In genomic region chr14:34564646-34565045, GRCm38 (mm10) we compare ENCODE assay signal across 18 mouse cellular contexts. TPM values are rescaled to one million over a fixed set of nuclear protein-coding genes. Genes with fewer than 3 reads are reported as not detected.
DNase-seq lines count a peak whose midpoint lies in the region; ATAC-seq and TF ChIP-seq lines count a peak whose summit lies in the region.
"Had no signal": no experiment of that assay in that cellular context is flagged by ENCODE, and none has a peak within 500 bp of the region (broad histone marks: within the 10 kb centered on the region; RNA-seq: fewer than 3 reads in every experiment).

No protein-coding gene starts in this region.

- peak; percentile 68 for DNase-seq in gastrocnemius, adult 2 months
- DNase-seq in gastrocnemius, postnatal 4 days (ENCODE audit: low spot score in 2 of 2), result no peak
- peak; percentile 69 to 73 for DNase-seq in heart, postnatal 14 days
- peak; percentile 58 for DNase-seq in lung, postnatal 36 days
- DNase-seq in neural tube, embryonic 10.5 days (ENCODE audit: extremely low spot score, low spot score), result no peak
- no peak for DNase-seq in midbrain, embryonic 14.5 days
- no peak for DNase-seq in MN1 (ENCODE audit: low spot score)
- DNase-seq: cerebellum, adult 18-20 months; kidney, adult 11 months had no signal

- H3K4me3 ChIP-seq in gastrocnemius, adult 2 months, result peak overlapping the region; percentile 33
- no peak overlapping the region for H3K4me3 ChIP-seq in embryonic facial prominence, embryonic 15.5 days (replicated peaks)
- H3K4me3 ChIP-seq in midbrain, embryonic 14.5 days (replicated peaks; ENCODE audit: low read depth, low read length), result no peak overlapping the region
- H3K4me3 ChIP-seq: liver, embryonic 15.5 days; midbrain, embryonic 12.5 days; neural tube, embryonic 12.5 days had no signal

- intact Hi-C loops in gastrocnemius, adult 2 months (cut with DNase I), result no loop called here
- intact Hi-C loops in heart, postnatal 14 days (cut with DNase I), result loop anchor here (5.0 kb wide), 1 partner anchor 192 kb away; the partner anchor contains the start of gene Sncg

- TF ChIP-seq CTCF in gastrocnemius, adult 2 months (IDR thresholded peaks at IDR 0.05), result no peak

- 55% methylated on average over 5 of the region's 5 CpGs for WGBS in embryonic facial prominence, embryonic 15.5 days
- 62% methylated on average over 5 of the region's 5 CpGs for WGBS in midbrain, embryonic 14.5 days

- H3K4me1 ChIP-seq in embryonic facial prominence, embryonic 15.5 days, result peaks cover 52% of the 10 kb centered on the region
- H3K4me1 ChIP-seq in midbrain, embryonic 14.5 days (ENCODE audit: control insufficient read depth, insufficient read depth, low read length), result 0 out of 2 replicates have a peak, but pooled peaks cover 3% of the 10 kb centered on the region
- H3K4me1 ChIP-seq: liver, embryonic 15.5 days; neural tube, embryonic 12.5 days had no signal

- H3K9ac ChIP-seq in embryonic facial prominence, embryonic 15.5 days, result no peak overlapping the region
- no peak overlapping the region for H3K9ac ChIP-seq in midbrain, embryonic 14.5 days (replicated peaks; ENCODE audit: low read length)
- H3K9ac ChIP-seq: liver, embryonic 15.5 days; midbrain, embryonic 12.5 days; neural tube, embryonic 12.5 days had no signal

- no peaks in the 10 kb centered on the region for H3K9me3 ChIP-seq in embryonic facial prominence, embryonic 15.5 days (replicated peaks)
- no peaks in the 10 kb centered on the region for H3K9me3 ChIP-seq in midbrain, embryonic 14.5 days (ENCODE audit: control insufficient read depth, low read length)
- H3K9me3 ChIP-seq: liver, embryonic 15.5 days; midbrain, embryonic 12.5 days; neural tube, embryonic 12.5 days had no signal

- no peaks in the 10 kb centered on the region for H3K36me3 ChIP-seq in embryonic facial prominence, embryonic 15.5 days
- no peaks in the 10 kb centered on the region for H3K36me3 ChIP-seq in midbrain, embryonic 14.5 days (ENCODE audit: control insufficient read depth, insufficient read depth, low read length)
- H3K36me3 ChIP-seq: liver, embryonic 15.5 days; midbrain, embryonic 12.5 days; neural tube, embryonic 12.5 days had no signal

- H3K27ac ChIP-seq in gastrocnemius, adult 2 months, result peak overlapping the region; percentile 82
- peak overlapping the region; percentile 71 for H3K27ac ChIP-seq in embryonic facial prominence, embryonic 15.5 days (replicated peaks)
- no peak overlapping the region for H3K27ac ChIP-seq in midbrain, embryonic 14.5 days (replicated peaks; ENCODE audit: low read depth, low read length)
- H3K27ac ChIP-seq: liver, embryonic 15.5 days; midbrain, embryonic 12.5 days; neural tube, embryonic 12.5 days had no signal

- no peak overlapping the region for H3K4me2 ChIP-seq in embryonic facial prominence, embryonic 15.5 days (replicated peaks)
- no peak overlapping the region for H3K4me2 ChIP-seq in midbrain, embryonic 14.5 days (ENCODE audit: low read length)
- H3K4me2 ChIP-seq: liver, embryonic 15.5 days; midbrain, embryonic 12.5 days; neural tube, embryonic 12.5 days had no signal

- ATAC-seq in embryonic facial prominence, embryonic 15.5 days (ENCODE audit: insufficient number of reproducible peaks, low FRiP score, low TSS enrichment, low read depth), result no peak
- no peak for ATAC-seq in midbrain, embryonic 14.5 days (ENCODE audit: low FRiP score, low TSS enrichment)

- peaks cover 2% of the 10 kb centered on the region; the same call in 1 of the 2 replicates for H3K27me3 ChIP-seq in embryonic facial prominence, embryonic 15.5 days
- H3K27me3 ChIP-seq in midbrain, embryonic 14.5 days (ENCODE audit: control insufficient read depth, insufficient read depth, low read length), result no peaks in the 10 kb centered on the region
- H3K27me3 ChIP-seq: neural tube, embryonic 12.5 days had no signal

RNA-seq across cellular contexts. Expression of gene Ldb3, which starts 23.8 kb away (rescaled TPM):
- total RNA-seq in gastrocnemius, adult 2 months (2021), result 1,000 to 10,000 TPM; 1,886 to 2,548 TPM
- 1,000 to 10,000 TPM; 1,045 to 1,064 TPM for total RNA-seq in gastrocnemius, postnatal 4 days (2021)
- polyA plus RNA-seq in embryonic facial prominence, embryonic 15.5 days (2015; fragmentation: Nextera tagmentation; extraction: Ambion mirVana), result 25.9 and 33.6 TPM in 2 replicates
- total RNA-seq in heart, postnatal 14 days (2021), result 100 to 1,000 TPM; 877 to 926 TPM
- polyA plus RNA-seq in midbrain, embryonic 14.5 days (2014; fragmentation: Nextera tagmentation; extraction: Ambion mirVana), result 0.50 and 0.76 TPM in 2 replicates
- polyA plus RNA-seq: forebrain, embryonic 11.5 days had no signal

RNA-seq across cellular contexts. Expression of gene Opn4, which starts 35.3 kb away (rescaled TPM):
- not detected for total RNA-seq in gastrocnemius, adult 2 months (2021)
- total RNA-seq in gastrocnemius, postnatal 4 days (2021), result under 1 TPM; 0.13 to 0.20 TPM
- polyA plus RNA-seq in embryonic facial prominence, embryonic 15.5 days (2015; fragmentation: Nextera tagmentation; extraction: Ambion mirVana), result 0.45 and 0.46 TPM in 2 replicates
- total RNA-seq in heart, postnatal 14 days (2021), result 1 to 10 TPM; 2.2 to 2.3 TPM
- not detected in 2 replicates for polyA plus RNA-seq in midbrain, embryonic 14.5 days (2014; fragmentation: Nextera tagmentation; extraction: Ambion mirVana)
- total RNA-seq: gastrocnemius, adult 18-20 months; layer of hippocampus, adult 8-10 months; left cerebral cortex, postnatal 36 days had no signal
- polyA plus RNA-seq: liver, embryonic 15.5 days; midbrain, embryonic 12.5 days; neural tube, embryonic 12.5 days; stomach, embryonic 14.5 days had no signal

RNA-seq across cellular contexts. Expression of gene 9230112D13Rik, which starts 42.0 kb away (rescaled TPM):
- not detected for total RNA-seq in gastrocnemius, adult 2 months (2021)
- not detected for total RNA-seq in gastrocnemius, postnatal 4 days (2021)
- polyA plus RNA-seq in embryonic facial prominence, embryonic 15.5 days (2015; fragmentation: Nextera tagmentation; extraction: Ambion mirVana), result not detected in 2 replicates
- not detected for total RNA-seq in heart, postnatal 14 days (2021)
- not detected in 2 replicates for polyA plus RNA-seq in midbrain, embryonic 14.5 days (2014; fragmentation: Nextera tagmentation; extraction: Ambion mirVana)
- total RNA-seq: gastrocnemius, adult 18-20 months; layer of hippocampus, adult 8-10 months; left cerebral cortex, postnatal 36 days had no signal
- polyA plus RNA-seq: forebrain, embryonic 11.5 days; liver, embryonic 15.5 days; midbrain, embryonic 12.5 days; neural tube, embryonic 12.5 days; stomach, embryonic 14.5 days had no signal

Comparison
In these comparisons a context has a peak if more than half of its experiments do, and no peak if none do; other contexts are left out.
1. DNase-seq: peak in gastrocnemius, adult 2 months (single experiment), heart, postnatal 14 days (2 of 2) and lung, postnatal 36 days (single experiment); none in gastrocnemius, postnatal 4 days (0 of 2), neural tube, embryonic 10.5 days (single experiment), midbrain, embryonic 14.5 days (single experiment) and MN1 (single experiment).